Mouse (Mus musculus) lung, postnatal 4 days (tissue): ENCODE results near the gene Pdpr.
"Not testable (repeated sequence)": the region's sequence is repeated elsewhere in the genome, so short reads cannot be mapped to it uniquely, and the experiment has no call there.

Experiments
- DNase-seq, 2 experiments: peaks; one replicate each; pipeline ENCODE4 v3.0.0; 2021

Gene Pdpr

DNA sequence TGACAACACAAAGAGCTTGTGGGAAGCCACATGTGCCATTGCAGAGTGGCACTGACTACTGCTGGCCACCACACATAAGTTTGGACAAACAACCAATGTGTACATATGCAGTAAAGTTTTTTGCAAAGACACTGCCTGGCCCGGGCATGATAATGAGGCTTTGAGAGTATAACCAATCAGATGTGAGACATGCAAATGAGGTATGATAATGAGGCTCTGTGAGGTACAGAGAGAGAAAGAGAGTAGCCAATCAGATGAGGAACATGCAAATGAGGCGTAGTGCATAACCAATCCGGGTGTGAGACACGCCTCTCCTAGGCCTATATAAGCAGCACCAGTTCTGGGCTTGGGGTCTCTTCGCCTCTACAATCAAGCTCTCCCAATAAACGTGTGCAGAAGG is 2.1 kb upstream of the Pdpr start, which contains the start of gene Clec18a:
TSS of gene Clec18a (minus strand) at position 101 of the 400 bp plus-strand sequence.
- not testable (repeated sequence) for DNase-seq

DNA sequence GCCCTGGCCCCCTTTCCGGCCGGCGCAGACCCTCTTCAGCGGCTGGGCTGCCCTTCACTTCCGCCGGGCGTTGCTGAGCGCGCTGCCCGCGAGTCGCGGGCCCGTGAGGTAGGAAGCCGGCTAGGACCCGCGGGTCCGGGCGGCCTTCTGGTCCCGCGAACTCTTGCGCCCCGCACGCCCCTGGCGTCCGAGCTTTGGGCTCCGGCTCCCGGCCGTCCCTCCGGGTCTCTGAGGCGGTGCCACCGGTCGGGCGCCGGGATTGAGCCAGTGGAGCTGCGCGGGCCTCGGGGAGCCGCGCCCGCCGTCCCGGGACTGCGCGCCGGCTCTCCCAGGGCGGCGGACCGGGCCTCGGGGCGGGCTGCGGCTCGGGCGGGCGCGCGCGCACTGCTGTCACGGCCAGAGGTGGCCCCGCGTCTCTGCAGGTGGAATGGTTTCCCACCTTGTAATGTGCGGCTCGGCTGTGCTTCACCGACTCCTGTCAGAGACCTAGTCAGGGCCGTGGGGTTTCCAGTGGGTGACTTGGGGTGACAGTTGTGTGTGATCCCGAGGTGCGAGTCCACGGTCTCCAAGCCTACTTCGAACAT is 381 bp downstream of the Pdpr start:
- not testable (repeated sequence) for DNase-seq

DNA sequence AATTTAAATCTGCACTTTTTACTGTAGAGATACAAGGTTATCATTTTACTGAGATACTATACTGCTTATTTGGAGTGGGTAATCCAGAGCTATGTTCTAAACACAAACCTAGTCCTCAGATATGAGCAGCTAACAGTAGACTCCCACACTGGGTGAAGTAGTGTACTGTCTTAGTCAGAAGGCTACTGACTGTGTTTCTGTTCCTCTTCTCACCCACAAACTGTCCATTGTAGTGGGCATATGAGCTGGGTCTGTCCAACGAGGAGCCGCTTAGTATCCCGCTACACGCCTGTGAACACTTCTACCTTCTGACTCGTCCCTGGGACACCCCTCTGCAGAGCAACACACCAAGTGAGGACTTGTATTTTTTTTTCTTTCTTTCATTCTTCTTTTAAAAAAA is 20.5 kb downstream of the Pdpr start:
- no peak for DNase-seq

DNA sequence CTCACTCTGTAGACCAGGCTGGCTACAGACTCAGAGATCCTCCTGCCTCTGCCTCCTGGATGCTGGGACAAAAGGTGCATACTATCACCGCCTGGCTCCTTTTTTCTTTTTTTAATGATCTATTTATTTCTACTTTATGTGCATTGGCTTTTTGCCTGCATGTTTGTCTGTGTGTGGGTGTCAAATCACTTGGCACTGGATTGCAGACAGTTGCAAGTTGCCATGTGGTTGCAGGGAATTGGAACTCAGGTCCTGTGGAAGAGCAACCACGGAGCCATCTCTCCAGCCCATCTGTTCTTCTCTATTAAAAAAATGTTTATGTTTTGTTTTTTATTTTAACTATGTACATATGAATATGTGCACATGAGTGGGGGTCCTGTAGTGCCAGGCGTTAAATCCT is 25.1 kb downstream of the Pdpr start:
- no peak for DNase-seq

DNA sequence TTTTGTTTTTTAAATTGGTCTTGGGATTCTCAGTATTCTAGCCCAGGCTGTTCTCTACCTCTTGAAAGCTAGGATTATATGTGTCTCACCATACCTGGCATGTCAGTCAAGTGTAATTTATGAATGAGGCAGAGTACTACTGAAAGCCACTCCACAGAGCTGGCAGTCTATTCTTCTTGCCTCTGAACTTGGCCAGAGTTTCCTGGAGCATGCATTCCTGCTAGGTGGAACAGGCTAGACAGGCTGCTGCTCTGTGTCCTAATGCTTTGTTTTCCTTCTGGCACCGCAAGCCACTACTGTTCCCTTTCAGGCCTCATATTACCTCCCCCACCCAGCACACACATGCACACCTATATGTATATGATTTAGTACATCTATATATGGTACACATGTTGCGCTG is 36.3 kb downstream of the Pdpr start:
- no peak for DNase-seq

DNA sequence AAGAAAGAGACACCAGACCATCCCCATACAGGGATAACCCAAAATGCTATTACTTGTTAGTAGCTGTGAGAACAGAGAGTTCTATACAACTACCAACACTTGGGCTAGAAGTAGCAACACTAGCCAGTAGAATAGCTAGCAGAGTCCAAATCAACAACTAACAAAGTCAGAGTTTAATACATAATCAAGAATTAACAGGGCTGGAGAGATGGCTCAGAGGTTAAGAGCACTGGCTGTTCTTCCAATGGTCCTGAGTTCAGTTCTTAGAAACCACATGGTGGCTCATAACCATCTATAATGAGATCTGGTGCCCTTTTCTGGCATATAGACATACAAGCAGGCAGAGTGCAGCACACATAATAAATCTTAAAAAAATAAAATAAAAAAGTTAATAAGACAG is 48.1 kb downstream of the Pdpr start:
- DNase-seq: no peak

DNA sequence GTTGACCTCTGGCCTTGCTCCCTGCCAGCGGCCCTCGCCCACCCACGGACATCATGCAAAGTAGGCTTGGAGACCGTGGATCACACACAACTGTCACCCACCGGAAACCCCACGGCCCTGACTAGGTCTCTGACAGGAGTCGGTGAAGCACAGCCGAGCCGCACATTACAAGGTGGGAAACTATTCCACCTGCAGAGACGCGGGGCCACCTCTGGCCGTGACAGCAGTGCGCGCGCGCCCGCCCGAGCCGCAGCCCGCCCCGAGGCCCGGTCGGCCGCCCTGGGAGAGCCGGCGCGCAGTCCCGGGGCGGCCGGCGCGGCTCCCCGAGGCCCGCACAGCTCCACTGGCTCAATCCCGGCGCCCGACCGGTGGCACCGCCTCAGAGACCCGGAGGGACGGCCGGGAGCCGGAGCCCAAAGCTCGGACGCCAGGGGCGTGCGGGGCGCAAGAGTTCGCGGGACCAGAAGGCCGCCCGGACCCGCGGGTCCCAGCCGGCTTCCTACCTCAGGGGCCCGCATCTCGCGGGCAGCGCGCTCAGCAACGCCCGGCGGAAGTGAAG is 50.5 kb downstream of the Pdpr start:
- DNase-seq: not testable (repeated sequence)

DNA sequence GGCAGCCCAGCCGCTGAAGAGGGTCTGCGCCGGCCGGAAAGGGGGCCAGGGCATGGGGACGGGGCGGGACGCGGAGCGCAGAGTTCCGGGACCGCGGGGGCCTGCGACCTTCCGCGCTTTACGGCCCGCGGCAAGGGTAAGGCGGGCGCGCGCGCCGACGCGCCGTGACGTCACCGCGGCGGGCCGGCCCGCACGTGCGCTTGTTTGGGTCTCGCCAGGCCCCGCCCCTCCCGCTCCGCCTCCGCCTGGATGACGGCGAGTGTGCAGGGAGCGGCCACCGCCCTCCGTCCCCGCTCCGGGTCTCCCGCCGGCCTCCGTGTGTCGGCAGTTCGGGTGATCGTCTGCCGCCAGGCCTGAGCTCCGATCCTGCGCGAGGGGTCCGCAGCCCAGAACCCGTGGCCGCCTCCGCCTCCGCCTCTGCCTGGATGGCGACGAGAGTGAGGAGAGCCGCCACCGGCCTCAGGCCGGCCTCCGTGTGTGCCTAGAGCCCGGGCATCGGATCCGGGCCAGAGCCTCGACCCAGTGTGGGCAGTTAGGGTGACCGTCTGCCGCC is 51.1 kb downstream of the Pdpr start:
- DNase-seq: peak; percentile 96 to 97

DNA sequence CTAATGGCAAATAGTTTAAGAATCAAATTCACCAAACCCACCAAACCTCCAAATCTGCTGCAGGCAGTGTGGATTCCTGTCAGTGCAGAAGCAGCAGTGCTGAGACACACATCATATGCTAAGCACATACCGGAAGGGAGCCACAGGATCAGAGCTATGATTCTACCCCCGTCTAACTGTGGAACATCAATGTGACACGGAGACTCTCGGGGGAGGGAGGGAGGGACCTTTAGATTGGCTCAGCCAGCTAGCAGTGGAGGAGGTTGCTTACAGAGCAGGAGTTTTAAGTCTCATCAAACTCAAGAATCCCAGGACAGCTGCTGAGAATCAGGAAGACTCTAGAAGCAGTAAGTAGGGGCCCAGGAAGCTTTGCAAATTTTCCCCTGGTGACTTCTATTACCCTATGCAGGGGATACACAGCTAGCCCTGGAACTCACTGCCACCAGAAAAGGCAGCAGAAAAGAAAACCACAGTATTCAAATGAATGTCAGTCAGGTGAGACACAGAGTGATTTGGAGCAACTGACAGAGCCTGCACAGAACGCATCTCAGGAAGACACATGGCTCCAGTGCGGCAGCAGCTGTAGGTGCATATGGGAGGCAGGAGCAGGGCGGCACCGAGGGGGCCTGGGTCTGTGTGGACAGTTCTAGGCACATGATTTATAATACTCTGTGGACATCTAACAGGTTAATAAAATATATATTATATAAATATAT is 61.4 kb downstream of the Pdpr start:
- no peak for DNase-seq

DNA sequence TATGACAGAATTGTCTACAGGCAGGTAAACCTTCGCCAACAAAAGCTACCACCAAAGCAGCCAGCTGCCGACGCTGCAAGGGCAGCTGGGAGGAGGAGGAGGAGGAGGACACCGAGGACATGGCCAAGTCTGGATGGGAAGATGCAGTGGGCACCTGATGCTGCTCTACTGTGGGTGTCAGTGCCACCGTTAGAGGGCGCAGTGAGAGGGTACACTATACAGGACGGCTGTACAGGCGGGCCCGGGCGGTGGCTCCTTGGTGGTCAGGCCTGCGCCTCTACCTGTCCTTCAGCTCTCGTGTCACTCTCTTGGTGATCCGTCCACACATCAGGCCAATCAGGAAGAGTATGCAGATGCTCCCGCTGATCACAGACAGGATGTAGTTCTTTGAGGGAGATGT is 63.2 kb downstream of the Pdpr start:
- peak; percentile 53 to 57 for DNase-seq

DNA sequence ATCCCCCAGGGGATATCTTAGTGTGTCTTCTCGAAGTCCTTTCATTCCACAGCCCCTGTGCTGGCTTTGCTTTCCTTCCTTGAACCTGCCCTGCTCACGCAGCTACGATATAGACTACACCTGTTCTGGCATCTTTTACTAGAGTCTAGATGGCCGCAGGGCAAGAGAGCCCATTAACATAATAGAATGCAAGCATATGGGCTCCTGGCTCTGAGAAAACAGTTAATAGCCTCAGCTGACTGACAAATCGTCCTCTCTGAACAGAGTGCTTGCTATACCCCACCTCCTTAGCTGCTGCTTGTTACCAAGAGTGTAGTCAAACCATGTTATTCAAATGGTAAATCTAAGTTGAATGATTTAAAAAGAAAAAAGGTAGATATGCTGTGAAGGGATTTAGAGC is 77.2 kb downstream of the Pdpr start:
- no peak for DNase-seq

DNA sequence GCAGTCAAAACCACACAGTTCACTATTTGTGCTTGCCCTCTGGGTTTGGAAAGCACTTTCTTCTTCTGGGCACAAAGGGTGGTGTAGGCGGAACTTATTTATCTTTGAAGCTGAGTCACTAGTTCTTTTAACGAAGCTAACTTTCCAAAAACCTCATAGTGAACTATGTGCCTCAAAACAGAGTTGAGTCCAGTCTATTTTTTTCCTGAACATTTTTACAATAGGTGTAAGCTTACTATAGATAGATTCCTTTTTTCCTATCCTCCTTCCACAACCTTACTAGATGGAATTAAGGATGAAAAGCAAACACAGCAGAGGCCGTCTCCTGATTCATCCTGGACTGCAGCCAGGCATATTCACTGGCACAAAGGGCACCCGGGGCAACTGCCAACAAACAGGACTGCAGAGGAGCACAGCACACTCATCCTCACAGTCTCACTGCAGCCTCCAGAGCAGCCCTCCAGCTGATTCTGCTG is 91.1 kb downstream of the Pdpr start:
- no peak for DNase-seq
